Mouse (Mus musculus): ENCODE results near the gene Hk1. TPM values are rescaled to one million over a fixed set of nuclear protein-coding genes. Genes with fewer than 3 reads are reported as not detected.

Gene Hk1
- total RNA-seq, 4 experiments from 2014 or later = 306 to 330 (median 314) TPM

DNA sequence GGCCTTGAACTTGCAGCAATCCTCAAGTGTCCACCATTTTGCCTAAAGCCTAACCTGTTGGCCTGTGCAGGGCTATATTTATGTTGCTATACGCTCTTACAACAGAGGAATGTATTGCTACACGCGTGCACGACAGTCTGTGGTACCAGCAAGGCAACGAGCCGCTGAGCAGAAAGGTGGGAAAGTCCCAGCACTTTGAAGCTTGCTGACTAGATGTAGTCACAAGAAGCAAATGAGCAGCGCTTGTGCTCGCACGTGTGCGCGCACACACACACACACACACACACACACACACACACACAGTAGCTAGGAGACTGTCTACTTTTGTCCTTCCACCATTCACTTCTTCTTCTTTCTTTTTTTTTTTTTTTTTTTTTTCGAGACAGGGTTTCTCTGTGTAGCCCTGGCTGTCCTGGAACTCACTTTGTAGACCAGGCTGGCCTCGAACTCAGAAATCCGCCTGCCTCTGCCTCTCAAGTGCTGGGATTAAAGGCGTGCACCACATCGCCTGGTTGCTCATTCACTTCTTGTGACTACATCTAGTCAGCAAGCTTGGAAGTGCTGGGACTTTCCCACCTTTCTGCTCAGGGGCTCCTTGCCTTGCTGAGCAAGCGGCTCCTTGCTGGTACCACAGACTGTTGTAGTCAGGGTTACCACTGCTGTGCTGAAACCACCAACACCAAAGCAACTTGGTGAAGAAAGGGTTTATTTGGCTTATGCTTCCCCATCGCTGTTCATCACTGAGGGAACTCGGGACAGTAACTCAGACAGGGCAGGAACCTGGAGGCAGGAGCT is 102.0 kb downstream of the Hk1 start:
- no peak for DNase-seq (ENCODE audit: low spot score in 2 of 2)

GRCm38 (mm10) chr10:62275235-62275634 is 104.5 kb downstream of the Hk1 start:
- DNase-seq (ENCODE audit: low spot score in 2 of 2) = peak; percentile 63 to 84

- no peak for DNase-seq (ENCODE audit: low spot score in 2 of 2)
Observed at GRCm38 (mm10) chr10:62269278-62269677, 110.4 kb downstream of the Hk1 start.

GRCm38 (mm10) chr10:62264299-62264698 is 115.4 kb downstream of the Hk1 start:
- no peak for DNase-seq (ENCODE audit: low spot score in 2 of 2)

DNA sequence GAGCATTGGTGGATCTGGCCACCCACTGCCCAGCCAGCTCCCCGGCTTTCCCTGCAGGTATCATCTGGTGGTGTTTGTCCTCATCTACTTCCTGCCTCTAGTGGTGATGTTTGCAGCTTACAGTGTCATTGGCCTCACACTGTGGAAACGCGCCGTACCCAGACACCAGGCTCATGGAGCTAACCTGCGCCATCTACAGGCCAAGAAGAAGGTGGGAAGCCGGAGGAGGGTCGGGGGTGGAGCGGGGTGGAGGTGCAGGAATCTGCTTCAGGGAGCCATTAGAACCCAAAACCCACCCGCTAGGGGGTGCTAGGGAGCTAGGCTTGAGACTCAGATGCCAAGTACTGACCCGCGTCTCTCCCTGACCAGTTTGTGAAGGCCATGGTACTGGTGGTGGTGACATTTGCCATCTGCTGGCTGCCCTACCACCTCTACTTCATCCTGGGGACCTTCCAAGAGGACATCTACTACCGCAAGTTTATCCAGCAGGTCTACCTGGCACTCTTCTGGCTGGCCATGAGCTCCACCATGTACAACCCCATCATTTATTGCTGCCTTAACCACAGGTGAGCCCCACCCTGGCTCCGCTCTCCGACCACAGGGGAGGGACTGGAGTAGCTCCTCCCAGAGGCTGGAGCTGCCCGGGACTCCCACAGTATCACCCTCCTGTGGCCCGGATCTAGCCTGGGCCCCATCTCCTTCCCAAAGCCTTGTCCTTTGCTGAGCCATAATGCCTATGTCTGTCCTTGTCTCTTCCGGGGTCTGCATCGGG is 118.4 kb downstream of the Hk1 start:
- DNase-seq (ENCODE audit: low spot score in 2 of 2) = peak; percentile 45 to 62

GRCm38 (mm10) chr10:62258298-62258697 is 121.4 kb downstream of the Hk1 start:
- no peak for DNase-seq (ENCODE audit: low spot score in 2 of 2)

DNA sequence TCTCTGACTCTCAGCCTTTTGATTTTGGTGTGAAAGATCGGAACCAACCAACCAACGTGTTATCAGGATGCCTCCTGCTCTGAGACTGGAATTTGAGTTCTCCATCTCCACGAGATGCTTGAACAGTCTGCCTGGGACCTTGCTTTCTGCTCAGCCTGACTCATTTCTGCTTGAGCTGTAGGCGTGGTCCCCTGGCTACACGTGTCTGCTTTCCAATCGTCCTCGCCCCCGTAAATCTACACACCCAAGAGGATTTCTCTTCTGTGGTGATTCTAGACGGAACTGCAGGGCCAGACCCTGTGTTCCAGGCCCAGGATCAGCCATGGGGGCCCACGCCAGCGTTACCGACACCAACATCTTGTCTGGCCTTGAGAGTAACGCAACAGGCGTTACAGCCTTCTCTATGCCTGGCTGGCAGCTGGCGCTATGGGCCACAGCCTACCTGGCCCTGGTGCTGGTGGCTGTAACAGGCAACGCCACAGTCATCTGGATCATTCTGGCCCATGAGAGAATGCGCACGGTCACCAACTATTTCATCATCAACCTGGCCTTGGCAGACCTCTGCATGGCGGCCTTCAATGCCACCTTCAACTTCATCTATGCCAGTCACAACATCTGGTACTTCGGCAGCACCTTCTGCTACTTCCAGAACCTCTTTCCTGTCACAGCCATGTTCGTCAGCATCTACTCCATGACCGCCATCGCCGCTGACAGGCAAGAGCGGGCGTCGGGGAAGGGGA is 127.0 kb downstream of the Hk1 start:
- DNase-seq (ENCODE audit: low spot score in 2 of 2) = no peak

- no peak for DNase-seq (ENCODE audit: low spot score in 2 of 2)
Observed at GRCm38 (mm10) chr10:62252000-62252488, 127.7 kb downstream of the Hk1 start, which contains the start of gene Tacr2. Tacr2 (plus strand) TSS chr10:62252438.

DNA sequence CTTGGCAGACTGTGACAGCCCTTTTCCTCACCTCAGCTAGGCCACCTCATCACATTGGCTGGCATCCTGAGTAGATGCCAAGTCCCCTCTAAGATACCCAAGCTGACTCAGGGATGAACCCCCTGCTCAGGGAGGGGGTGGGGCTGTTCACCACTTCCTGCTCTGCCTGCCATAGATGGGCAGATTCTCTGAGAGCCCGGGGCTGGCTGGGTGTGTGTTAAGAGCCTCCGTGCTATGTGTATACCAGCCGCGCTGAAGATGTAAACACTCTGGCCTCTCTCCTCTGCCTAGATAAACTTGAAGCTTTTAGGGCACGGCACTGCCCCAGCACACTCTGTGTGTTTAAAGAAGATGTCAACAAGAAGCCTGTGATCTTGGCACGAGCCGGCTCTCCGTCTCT is 131.9 kb downstream of the Hk1 start:
- no peak for DNase-seq (ENCODE audit: low spot score in 2 of 2)

DNA sequence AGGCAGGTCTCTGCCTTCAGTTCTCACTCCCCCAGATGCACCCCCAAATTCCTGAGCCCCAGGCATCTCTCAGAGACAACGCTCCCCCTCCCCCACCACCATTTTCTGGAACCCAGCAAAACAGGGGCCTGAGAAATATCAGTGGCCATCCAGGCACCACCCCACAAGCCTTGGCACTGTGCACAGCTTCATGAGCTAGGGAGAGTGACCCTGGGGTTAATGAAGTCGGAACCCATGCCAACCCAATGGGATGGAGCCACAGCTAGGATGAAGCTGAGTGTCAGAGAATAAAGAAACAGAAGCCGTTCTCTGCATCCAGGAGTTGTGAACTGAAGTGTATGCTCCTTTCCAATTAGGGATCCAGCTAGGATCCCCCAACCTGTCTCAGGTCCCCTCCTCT is 132.6 kb downstream of the Hk1 start:
- DNase-seq (ENCODE audit: low spot score in 2 of 2) = no peak

DNA sequence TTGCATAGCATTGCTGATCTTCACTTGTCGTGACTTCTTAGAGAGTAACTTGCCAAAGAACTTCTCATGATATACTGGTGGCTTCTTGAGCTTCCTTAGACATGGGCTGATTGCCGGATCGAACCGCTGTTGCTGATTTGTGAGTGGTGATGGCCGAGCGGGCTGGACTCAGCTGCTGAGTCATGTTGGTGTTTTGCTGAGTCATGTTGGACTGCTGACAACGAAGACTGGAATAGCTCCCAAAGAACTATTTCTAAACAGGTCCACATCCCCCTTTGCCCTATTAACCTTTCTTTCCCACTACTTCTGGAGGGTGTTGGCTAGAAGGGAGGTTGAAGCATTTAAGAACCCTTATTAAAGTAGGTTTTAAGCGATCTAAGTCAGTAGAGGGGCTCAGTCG is 135.6 kb downstream of the Hk1 start:
- DNase-seq (ENCODE audit: low spot score in 2 of 2) = no peak

- peak in 1 of 2 experiments; percentile 51 for DNase-seq (ENCODE audit: low spot score in 2 of 2)
Observed at GRCm38 (mm10) chr10:62242896-62243295, 136.8 kb downstream of the Hk1 start.

DNA sequence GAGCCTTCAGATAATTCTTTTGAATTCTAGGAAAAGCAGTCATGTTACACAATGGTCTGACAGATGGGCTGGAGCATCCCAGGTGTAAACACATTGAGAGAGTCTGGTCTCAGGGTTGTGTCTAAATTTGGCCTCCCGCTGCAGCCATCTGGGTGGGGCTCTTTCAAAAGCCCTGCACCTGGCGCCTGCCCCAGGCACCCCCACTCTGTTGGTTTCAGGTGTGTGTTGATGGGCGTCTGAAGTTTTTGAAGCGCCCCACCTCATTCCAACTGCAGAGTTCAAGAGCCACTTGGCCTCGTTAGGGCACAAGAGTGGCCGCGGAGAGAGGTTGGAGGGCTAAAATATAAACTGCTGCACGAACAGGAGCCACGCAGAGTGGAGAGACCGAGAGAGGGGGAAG is 137.3 kb downstream of the Hk1 start:
- no peak for DNase-seq (ENCODE audit: low spot score in 2 of 2)

GRCm38 (mm10) chr10:62239270-62239669 is 140.4 kb downstream of the Hk1 start:
- no peak for DNase-seq (ENCODE audit: low spot score in 2 of 2)

DNA sequence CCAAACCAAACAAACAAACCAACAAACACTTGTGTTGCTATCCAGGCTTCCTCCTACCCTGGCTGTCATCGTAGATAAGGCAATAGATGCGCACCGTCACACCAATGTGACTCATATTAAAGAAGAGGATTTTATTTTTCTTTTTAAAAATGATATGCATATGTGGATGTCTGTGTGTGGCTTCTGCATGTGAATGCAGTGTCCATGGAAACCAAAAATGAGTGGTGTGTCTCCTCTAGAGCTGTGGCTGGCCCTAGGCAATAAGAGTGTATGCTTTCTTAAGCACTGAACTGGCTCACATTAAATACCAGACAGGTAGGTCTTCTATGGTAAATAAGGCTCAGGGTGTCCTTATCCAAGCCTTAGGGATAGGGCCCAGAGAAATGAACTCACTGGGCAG is 141.0 kb downstream of the Hk1 start:
- DNase-seq (ENCODE audit: low spot score in 2 of 2) = no peak

DNA sequence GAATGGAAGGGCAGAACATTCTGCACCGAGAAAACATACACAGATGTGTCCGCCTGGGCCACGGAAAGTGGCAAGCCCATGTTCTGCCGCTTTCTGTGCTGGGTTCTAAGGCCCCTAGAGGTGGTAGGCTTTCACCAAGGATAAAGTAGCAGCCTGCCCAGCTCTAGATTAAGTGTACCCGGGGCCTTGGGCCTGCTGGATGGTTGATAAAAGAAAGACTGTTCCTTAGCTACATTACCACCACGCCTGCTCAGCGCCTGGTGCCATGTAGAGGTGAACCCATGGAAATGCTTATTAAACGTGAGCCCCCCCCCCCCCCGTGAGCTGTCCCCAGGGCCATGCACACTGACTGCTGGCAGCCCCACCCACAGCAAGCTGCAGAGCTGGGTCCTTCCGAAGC is 142.5 kb downstream of the Hk1 start:
- no peak for DNase-seq (ENCODE audit: low spot score in 2 of 2)

DNA sequence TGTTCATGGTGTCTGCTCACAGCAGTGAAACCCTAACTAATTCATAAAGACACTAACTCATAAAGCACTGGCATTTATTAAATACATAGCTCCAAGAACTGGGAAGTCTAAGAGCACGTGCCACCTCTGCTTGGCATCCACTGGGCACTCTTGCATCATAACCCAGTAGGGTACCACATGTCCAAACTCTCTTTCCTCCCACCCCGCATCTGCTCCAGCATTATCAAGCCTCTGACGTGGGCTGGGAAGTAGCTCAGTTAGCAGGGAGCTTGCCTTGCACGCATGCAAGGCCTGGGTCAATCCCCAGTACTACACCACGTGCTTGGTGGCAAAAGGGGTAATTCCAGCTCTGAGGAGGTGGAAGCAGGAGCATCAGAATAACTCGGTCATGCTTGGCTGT is 143.5 kb downstream of the Hk1 start:
- DNase-seq (ENCODE audit: low spot score in 2 of 2) = peak; percentile 32 to 35

- DNase-seq (ENCODE audit: low spot score in 2 of 2) = no peak
Observed at GRCm38 (mm10) chr10:62231811-62232210, 147.9 kb downstream of the Hk1 start.

- no peak for DNase-seq (ENCODE audit: low spot score in 2 of 2)
Observed at GRCm38 (mm10) chr10:62231395-62231732, 148.3 kb downstream of the Hk1 start.

DNA sequence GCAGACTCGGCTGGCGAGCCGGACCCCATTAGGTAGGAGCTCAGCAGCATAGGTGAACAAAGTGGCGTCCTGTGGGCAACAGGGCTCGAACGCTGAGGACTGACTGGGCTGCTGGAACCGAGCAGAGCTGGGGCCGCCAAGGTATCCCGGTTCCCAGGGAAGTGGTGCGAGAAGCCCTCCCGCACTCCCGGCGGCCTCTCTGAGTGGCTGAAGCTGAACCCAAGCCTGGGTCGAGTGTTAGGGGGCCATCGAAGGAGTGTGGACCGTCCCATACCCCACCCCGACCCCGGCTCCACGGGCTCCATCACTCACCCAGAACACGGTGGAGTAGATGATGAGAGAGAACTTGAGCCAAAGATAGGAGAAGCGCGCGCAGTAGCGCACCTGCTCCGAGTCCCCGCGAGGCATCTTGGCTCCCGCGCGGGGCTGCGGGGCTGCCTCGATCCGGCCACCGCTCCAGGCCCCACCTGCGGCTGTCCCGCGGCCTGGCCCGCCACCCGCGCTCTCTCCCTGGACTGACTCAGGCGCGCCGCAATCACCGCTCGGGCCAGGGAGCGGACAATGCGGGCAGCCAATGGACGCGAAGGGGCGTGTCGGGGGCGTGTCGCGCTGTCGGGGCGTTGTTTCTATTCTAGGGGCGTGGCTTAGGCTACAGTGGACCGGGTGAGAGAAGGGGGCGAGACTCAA is 148.9 kb downstream of the Hk1 start, which contains the start of gene Tspan15:
Gene Tspan15 (minus strand): TSS at position 544 of the 687 bp plus-strand sequence.
- DNase-seq (ENCODE audit: low spot score in 2 of 2) = peak; percentile 82 to 85

- no peak for DNase-seq (ENCODE audit: low spot score in 2 of 2)
Observed at GRCm38 (mm10) chr10:62228126-62228525, 151.6 kb downstream of the Hk1 start.
